Mouse (Mus musculus) ZHBTc4 (cell line): ENCODE results near the gene Nup214.

Experiments used
- DNase-seq: peaks from one replicate; pipeline ENCODE4 v3.0.0-alpha.2; 2011; ENCODE audit warnings: low read depth, low spot score

Gene Nup214

DNA sequence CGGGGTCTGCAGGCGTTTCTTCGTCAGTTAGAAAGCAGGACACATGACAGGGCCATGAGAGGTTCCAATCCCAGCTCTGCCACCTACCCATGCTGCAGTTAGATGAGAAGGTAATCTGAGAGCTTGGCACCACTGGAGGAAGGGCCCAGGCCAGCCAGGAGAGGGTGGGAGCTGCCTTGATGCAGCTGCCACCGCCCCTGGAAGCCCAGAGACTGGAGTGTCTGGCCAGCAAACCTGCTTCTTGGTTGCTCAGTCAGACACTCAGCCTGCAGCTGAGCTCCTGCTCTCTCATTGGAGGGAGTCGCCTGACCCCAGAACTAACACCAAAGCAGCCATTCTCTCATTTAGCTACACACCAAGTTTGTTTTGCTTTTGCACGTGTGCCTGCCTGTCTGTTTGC lies 71.1 kb downstream of the Nup214 start:
- no peak for DNase-seq

DNA sequence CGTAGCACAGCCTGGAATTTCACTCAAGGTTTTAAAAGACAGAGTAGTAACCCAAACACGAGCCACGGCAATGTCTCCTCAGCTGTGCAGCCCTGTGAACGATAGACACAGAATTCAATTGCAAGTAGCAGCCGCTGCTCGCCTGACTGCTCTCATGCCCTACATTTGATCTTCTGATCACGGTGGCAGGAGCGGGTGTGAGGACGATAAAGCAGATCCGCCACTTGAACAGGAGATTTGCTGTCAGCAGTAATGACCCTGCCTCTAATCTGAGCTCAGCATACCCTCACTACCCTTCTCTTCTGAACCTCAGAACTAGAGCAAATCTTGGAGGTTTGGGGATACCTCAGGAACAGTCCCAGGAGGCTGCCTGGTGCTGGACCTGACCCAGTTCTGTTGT lies 71.8 kb downstream of the Nup214 start:
- no peak for DNase-seq

DNA sequence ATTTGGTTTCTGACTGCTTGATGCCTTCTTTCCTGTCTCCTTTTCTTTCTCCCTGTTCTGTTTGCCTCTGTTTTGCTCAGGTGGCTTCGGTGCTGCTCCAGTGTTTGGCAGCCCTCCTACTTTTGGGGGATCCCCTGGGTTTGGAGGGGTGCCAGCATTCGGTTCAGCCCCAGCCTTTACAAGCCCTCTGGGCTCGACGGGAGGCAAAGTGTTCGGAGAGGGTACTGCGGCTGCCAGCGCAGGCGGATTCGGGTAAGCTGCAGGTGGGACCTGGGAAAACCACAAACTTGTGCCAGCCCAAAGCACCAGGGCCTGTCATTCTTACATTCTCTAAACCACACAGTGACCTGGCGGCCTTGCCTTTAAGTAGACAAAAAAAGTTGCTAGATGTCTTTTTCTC lies 73.1 kb downstream of the Nup214 start:
- DNase-seq = no peak

DNA sequence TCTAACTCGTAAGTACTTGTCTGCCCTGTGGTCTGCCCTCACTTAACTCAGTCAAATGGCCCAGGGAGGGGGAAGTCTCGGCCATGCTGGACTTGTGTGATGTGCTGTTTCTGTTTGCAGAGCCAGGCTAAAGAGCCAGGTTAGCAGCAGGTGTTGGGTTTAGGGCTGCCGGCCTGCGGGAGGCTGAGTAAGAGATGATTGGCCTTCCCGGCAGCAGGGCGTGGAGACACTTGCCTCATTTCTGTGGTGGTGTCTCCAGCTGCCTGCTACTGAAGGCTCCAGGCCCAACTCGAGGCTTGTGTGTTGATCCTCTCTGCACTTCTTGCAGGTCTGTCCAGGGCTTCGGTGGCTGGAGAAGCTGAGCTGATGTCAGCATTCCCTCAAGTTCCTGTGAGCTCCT lies 77.6 kb downstream of the Nup214 start:
- DNase-seq = no peak

DNA sequence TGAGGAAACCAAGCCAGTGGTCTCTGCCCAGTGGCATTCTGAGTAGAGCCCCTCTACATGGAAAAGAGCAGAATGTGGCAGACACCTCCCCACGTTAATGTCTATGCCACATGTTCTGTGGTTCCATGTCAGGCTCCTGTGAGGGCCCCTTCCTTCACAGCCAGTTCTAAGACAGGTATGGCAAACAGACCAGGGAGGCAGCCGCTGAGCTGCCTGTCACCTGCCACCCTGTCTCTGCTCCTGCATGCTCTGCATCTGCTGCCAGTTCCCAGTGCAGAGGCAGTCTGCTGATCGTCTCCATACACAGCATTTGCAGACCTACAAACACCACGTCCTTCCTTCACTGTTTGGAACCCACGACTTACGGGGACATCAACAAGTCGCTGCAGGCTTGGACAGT lies 78.2 kb downstream of the Nup214 start:
- DNase-seq = no peak

DNA sequence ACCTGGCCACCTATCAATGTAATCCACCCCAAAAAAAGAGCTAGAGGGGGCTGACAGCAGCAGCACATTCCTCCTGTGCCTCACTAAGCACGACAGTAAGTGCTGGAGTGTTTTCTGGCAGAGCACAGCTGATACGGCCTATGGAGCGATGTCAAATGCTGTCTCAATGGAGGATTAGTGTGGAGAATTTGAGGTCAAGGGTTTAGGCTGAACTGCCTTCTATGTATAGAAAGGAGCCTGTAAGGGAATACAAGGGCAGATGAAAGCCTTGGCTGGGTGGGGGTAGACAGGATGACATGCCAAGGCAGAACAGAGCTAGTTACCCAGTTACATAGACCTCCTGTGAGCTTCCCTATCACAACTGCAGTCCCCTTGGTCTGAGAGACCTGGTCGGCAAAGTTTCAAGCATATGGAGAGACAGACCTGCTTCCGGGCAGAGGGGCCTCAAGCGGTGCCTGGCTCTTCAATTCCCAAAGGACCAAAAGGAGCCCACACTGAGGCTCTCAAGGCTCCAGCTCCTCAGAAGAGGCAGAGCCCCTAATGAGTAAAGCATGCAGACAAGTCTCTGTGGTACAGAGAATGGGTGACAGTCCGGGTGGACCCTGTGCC lies 81.2 kb downstream of the Nup214 start:
- no peak for DNase-seq

DNA sequence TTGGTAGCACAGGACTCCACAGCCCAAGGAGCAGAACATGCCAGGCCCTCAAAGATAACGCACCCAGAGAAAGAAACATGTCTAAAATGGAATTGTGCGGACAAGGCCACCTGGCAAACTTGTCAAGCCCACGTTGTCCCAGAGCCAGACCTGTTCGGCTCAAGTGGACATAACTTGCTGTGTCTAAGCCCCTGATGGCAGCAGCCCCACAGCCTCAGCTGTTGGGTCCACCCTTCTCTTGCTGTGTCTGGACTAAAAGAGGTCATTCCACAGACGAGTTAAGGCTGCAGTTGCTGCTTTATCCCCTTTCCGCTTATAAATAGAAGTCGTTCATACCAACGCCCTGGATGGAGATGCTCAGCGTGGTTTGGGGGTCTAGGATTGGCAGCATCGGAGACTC lies 82.3 kb downstream of the Nup214 start:
- DNase-seq = no peak

DNA sequence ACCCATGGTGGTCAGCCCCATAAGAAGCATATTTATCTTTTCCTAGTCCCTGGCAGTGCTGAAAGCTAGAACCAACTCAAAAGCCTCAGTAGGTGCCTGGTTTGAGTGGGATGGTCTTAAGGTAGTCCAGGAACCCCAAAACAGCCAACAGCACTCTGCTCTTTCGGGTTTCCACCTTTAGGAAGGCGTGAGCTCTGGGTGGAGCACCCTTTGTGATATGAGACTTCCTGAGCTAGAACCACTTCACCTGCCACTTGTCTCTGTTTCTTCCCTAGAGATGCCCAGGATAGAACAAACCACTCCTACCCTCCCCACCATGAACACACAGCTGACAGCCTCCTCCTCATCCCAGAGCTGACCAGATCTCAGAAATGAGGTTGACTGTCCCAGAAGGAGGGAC lies 83.1 kb downstream of the Nup214 start:
- no peak for DNase-seq

DNA sequence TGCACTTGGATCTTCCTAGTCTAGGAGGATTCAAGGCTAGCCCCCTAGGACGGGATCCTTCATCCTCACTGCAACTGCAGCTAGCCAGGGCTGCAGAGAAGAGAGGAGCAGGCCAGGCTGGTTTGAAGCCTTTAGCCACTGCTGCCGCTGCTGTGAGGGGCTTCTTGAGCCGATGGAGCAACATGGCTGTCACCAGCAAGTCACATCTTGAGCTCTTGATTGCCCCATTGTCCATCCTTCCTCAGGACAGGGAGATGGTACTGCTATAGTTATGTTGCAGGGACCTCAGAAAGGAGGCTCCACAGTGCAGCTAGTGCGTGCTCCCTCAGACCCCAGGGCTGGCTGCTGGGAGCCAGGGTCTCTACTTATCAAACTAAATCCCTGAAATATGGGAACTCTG lies 83.6 kb downstream of the Nup214 start:
- DNase-seq = no peak

DNA sequence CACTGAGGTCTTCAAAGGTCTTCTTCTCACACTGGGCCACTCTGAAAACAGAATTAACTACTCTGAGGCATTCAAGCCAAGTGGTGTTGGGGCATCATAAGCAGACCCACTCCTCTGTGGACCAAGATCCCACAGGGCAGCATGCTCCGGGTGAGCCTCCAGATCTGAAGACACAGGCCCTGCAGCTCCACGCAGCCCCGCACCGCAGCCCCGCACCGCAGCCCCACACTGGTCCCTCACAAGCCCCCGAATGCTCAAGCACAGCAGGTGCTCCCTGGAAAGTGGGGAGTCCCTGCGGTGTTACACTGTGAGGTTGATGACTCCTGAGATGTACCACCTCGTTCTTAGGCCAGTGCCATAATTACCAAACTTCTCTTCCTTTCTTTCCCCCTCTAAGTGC lies 84.0 kb downstream of the Nup214 start:
- no peak for DNase-seq

DNA sequence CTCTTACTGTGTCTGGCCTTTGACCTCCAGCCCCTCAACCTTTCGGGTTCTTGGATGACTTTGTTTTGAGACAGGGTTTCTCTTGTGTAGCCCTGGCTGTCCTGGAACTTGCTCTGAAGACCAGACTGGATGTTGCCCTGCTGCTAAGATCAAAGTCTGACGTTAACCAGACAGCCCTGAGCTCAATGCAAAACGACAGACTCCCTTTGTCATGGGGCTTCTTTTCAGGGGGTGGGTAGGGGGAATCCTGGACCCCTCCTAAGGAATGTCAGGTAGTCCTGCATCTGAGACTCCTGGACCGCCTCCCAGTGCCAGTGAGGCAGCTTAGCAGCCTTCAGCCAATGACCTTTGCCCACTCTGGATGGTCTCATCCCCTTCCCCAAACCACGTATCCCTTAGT lies 84.5 kb downstream of the Nup214 start:
- DNase-seq = no peak

DNA sequence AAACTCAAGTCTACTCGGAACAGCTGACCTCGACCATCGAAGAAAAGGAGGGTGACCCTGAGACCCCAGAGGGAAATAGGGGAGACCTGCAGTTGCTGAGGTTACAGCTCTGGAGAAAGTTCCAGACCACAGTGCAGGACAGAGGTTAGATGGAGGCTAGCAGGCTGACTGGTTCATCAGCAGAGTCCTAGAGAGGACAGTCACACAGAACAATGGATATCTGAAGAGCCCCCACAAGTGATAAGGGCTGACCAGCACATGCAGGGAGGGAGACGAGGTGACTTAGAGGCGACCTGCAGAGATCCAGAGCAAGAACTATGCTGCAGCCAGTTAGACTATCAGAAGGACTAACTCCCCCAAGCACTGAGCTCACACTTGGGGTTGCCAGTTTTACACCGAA lies 85.4 kb downstream of the Nup214 start:
- DNase-seq = no peak

DNA sequence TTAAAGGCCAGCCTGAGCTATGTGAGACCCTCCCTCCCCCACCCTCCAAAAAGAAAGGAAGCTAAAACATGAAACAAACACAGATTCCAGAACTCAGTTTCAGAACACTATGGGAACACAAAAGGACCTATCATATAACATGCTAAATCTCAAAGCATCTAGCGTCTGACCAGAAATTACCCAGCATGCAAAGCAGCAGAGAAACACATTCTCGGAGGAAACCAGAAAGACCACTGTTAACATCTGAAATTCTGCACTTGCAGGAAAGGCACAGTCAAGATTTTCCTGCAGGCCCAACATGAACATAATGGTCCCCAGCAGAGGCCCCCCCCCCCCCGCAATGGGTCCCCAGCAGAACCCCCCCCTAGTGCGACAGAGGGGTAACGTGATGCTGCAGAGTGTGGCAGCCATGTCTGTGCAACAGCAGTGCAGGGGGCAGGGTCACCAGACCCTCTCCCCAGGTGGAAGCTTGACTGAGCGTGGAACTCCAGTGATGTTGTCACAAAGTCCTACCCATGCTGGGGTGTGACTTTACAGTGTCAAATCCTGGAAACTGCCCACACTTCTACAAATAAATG lies 86.1 kb downstream of the Nup214 start:
- no peak for DNase-seq

DNA sequence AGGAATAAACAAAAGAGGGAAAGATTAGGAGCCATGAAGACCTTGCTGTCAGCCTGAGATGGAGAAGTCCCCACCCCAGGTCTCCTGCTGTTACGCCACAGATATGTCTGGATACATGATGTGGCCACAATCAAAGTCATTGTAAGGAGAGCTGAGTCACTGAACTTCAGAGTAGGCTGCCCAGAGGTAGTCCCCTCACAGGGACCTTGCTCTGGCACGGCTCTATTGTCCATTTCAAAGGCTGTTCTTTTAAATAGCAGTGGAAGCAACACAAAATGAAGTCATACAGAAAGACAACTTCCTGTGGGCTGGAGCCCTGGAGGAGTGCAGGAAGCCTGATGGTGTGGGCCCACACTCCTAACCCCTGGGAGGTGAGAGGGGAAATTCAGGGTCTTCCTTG lies 87.0 kb downstream of the Nup214 start:
- DNase-seq = no peak

DNA sequence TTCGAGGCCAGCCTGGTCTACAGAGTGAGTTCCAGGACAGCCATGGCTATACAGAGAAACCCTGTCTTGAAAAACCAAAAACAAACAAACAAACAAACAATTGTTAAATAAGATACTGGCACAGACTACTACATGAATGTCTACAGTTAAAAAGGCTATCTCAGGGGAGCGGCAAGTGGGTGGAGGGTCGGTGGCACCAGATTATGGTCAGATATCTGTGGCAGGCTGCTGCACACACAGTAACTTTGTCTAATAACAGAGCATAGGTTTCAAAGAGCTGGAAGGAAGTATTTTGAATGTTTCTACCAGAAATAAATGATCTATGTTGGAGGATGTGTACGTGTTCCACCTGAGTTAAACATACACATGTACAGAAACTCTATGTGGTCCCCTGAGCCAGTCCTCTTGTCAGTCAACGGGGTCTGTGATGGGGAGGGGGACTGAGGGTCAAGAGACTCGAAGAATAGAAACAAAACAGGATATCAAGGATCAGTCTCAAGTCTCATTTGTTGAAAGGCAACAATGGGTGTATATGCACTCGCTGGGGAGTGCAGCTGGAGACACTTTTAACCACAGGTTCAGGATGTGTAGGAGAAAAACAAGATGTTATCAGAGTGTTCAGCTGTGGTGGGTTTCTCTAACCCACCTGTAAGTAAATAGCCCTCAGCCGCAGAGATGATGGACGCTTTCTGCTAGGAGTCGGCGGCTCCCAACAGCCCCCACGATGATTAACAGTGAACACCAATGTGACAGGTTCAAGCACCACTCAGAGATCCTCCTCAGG lies 87.7 kb downstream of the Nup214 start:
- DNase-seq = no peak

DNA sequence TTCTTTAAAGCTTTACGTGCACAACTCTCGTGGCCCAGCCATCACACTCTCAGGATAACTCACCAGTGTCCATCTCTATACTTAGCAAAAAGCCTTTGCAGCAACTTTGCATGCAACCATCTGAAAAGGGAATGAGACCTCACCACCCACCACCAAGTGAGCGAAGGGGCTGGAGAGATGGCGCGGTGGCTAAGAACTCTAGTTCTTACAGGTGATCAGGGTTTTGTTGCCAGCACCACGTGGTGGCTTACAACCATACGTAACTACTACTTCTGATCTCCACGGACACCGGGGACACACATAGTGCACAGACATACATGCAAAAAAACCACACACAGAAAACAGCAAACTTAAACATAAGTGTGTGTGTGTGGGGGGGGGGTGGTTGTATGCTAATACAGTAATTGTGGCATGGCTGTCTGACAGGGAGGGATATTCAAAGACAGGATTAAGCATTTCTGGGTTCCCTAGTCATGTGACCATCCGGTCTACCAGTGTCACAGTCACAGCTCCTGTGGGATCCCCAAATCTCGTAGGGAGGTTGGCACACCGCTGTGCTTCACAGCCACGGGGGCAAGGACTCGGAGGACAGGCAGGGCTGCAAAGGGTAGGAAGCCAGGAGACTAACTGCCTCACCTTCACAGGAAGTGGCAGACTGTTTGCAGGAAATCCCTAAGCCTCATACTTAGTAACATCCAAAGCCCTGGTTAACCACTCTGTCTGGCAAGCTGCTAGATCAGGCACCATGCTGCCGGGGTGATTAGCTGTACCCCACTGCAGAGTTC lies 88.6 kb downstream of the Nup214 start:
- DNase-seq = no peak

DNA sequence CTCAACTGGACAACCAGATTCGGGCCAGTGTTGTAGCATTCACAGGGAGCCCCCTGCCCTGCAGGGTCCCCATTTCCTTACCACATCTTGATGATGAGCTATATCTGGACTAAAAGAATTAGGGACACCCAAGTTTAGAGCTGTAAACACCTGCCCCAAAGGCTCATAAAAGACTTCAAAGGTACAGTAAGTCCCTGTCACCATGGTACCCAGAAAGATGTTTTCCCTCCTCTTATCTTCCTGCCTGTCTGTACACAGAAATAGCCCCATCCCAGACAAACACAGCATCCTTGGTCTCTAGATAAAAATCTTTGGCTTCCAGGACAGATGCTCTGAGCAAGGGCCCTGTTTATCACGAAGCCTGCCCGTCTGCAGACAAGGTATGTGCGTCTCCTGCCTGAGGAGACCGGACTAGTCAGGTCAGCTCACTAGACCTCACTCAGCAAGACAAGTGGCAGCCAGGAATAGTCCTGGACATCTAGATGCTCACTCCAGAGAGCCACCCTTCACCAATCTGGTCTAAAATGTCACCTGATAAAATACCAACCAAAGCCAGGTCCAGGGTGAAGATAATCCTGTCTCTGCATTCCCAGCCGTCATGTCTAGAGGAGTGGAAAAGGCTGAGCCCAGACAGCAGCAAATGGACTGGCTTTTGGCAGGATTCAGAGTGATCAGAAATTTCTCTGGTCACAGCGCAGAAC lies 89.4 kb downstream of the Nup214 start:
- no peak for DNase-seq

DNA sequence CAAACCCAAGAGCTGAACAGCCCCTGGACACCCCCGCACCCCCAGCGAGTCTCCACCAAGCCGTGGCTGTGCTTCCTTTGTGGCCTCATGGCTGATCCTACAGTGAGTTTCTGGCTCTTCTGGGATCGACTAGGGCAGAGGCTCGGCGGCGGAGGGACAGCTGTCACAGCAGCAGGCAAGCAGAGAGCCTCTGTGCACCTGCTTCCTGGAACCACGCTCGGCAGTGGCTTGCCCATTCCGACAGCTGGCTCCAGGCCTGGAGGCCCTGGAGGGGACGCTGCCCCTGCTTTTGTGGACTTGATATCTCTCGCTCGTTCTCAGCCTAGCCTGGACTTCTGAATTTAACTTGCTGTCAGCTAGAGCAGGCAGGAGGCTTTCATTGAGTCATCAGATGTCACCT lies 90.7 kb downstream of the Nup214 start:
- no peak for DNase-seq

DNA sequence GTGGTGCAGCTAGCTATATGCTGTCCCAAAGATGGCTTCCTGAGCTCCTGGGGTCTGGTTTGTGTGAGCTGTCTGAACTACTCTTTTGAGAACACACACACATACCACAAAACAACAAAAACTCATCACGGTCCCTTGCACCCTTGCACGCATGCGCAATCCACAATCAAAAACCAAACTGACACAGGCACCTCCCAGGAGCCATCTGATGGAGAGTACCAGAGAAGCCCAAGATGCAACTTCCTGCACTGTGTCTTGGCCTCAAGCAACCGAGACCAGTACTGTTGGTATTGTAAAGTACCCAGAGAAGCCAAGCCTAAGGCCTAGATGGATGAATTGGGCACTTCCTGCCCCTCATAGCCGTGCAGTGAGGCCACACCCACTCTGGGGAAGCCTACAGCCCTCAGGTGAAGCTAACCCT lies 91.1 kb downstream of the Nup214 start:
- DNase-seq = no peak

DNA sequence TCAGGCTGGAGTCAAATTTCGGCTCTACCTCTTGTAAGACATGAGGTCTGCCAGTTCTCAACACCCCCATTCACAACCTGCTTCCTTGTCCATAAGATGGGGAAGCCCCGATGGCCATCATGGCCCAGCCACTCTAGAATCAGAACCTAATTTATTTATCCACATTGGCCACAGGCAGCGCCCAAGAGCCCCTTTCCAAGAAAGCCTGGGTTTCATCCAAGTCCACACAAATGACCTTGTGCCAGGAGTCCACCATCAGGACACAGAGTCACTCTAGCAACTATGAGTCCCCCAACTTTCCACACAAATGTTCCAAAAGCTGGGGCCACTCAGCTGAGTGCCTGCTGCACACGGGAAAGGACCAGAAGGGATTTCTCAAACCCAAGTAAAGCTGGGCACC lies 91.8 kb downstream of the Nup214 start:
- DNase-seq = no peak

DNA sequence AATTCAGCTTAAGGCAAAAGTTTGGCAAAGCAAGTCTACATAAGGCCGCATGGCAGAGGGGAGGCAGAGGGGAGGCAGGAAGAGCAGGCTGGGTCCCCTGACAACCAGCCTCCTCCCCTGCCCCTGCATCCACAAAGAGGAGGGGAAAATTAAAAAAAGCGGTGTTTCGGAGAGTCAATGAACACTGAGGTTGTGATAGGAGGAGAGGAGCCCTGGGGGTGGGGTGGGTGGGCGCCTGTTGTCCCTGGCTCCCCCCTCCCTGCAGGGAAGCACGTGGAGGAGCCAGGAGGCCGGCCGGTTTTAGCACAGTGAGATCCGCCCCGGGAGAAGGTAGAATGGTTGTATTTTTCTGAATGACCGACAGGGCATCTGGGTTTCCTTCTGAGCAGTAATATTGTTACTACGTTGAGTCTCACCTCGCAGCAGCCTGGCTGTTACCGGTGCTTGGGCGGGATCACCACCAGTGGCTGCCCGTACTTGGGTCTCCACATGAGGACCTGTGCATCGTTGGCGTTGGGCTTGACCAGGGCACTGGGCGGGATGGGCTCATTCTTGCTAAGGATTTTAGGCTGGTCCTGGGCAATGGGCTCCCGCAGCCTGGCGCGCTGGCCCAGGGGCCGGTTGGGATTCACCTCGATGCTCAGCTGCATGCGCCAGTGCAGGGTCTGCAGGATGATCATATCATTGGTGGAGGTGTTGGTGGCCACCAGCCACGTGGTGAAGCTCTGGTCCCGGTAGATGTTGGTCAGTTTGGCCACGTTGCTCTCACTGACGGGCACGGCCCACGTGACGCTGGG lies 94.8 kb downstream of the Nup214 start:
- DNase-seq = peak; percentile 80
